Mouse (Mus musculus): Measurements from ENCODE around the gene Cers1. TPM values are rescaled to one million over a fixed set of nuclear protein-coding genes. Genes with fewer than 3 reads are reported as not detected.

Cers1 gene
- 1 to 10 TPM; 1.8 to 2.2 TPM for total RNA-seq (2021)
- long read RNA-seq, experiment 1, partial matches to known transcripts, result 4 of 5 reads
- long read RNA-seq, experiment 1, other reads (novel, unspliced or antisense), result 0 of 5 reads
- long read RNA-seq, experiment 2, partial matches to known transcripts, result 0 of 3 reads
- long read RNA-seq, experiment 2, other reads (novel, unspliced or antisense), result 0 of 3 reads

- DNase-seq, result peak; percentile 72 to 81
These were observed at the start of gene Cers1 for GRCm38 (mm10) chr8:70315624-70316510. Gene Cers1, plus strand, starts transcription at chr8:70315775.

DNA sequence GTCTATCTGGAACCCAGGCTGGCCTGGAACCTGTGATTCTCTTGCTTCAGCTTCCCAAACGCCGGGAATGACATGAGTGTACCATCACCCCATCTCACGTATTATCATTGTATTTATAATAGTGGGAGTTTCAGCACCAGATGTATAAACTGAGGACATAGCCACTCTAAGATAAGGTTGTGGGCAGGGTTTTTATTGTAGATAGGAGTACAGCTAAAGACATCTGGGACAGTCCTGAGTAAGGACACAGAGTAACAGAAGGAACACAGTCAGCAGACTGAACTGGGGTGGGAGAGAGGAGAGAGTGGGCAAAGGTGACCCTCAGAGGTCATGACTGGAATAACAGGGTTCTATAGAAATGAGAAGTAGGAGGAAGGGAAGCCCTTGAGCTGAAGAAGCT is 47.9 kb upstream of the Cers1 start:
- DNase-seq, result no peak

- DNase-seq, result no peak
These were observed 47.3 kb upstream of the Cers1 start for GRCm38 (mm10) chr8:70268311-70268710.

- DNase-seq, result peak in 1 of 2 experiments; percentile 54
These were observed 46.6 kb upstream of the Cers1 start for GRCm38 (mm10) chr8:70268799-70269565.

DNA sequence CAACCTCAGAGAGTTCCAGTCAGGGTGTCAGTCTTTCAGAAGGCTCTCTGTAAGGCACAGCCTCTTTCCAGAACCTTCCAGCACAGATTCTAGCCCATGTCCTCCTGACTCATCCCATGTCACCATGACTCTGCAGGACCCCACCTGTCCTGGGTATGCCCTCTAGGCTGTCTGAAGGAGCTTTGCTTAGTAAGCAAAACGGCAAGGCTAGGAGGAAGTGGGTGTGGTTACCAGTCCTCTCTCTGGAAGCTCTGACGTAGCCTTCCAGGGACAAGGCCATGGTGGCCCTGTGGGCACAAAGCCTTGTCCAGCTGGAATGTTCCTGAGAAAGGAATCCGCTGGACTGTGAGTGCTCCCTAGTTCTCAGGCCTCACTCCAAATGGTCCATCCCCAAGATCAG is 42.6 kb upstream of the Cers1 start:
- DNase-seq, result peak; percentile 71 to 77

DNA sequence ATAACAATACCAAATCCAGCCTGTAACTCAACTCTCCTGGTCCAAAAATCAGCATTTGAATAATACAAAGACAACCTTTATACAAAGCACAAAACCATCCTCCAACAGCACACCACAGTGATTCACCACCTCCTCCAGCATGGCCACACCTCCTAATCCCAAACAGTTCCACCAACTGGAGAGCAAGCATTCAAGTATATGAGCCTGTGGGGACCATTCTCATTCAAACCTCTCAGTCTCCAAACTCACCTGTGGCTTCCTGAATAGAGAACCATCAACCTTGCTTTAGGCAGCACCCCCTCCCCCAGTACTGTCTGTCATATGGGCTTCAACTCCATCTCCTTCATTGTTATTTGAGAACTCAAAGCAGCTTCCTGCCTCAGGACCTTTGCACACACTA is 41.2 kb upstream of the Cers1 start:
- DNase-seq, result no peak

DNA sequence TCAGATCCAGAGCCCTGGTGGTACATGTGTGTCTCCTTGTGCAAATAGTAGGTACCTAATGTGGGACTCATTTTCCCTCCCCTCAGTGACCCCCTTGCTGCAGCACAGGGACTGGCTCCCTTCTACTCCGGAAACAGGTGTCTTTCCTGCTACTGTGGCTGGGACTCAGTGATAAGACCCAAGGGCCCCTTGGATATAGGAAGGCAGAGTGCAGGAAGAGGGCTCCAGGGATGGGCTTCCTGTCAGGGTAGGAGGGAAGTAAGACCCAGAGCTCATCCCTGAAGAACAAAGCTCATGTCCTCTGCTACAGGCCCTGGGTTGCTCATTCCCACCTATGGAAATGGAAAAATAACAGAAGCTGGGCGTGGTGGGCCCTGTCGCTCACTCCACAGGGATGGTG is 39.1 kb upstream of the Cers1 start:
- DNase-seq, result peak; percentile 25 to 35

DNA sequence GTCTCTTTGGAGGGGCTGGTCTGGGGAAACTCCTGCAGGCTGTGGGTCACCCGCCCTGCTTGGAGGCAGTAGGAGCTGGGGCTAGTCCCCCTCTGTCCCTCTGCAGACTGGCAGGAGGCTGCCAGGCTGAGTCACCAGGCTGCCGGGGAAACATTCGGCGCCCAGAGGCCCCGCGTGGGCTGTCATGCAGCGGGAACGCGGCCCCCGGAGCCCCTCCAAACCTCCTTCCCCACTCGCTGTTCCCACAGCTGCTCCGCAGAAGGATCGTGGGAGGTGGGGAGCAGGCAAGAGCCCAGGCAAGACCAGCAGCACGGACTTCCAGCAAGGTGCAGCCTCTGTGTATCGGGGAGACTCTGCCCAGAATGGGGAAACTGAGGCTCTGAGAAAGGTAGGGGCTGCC is 37.4 kb upstream of the Cers1 start:
- peak in 1 of 2 experiments; percentile 25 for DNase-seq

- no peak for DNase-seq
These were observed 36.3 kb upstream of the Cers1 start for GRCm38 (mm10) chr8:70279266-70279665.

DNA sequence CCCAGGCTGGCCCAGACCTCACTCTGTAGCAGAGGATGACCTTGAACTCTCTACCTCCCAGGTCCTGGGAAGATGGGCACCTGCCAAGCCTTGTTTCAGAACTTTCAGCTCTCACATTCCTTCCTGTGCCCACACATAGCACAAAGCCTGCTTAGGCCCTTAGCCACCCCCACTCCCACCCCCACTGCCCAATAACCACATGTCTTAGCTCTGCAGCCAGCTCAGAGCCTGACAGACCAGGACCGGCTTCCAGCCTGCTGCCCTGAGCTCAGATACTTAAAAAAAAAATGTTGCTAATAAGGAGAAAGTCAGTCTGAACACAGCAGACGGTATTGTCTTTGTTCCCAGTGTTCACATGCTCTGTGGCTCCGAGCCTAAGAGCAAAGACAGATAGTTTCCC is 34.6 kb upstream of the Cers1 start:
- no peak for DNase-seq

DNA sequence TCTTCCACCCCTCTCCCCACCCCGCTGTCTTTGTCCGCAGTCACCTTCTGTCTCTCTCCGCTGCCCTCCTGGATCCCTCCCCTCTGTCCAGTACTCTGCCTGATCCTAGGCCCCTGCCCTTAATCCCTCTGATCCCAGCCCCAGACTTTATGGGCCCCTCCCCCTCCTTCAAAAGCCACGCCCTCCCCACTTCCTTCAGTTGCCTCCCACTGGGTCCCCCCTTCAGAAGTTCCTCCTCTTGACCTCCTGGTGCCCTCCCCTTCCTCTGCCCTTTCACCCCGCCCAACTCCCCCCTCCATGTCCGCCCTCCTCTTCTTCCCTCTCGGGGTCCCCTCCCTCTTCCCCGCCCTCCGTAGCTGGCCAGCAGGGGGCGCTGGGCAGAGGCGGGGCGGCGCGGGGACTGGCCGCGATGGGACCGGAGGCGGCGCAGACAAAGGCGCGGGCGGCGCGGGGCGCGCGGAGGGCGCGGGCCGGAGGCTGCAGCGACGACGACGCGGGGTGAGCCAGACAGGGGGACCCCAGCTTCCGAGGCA is 32.9 kb upstream of the Cers1 start, which contains the start of gene Homer3:
Gene Homer3, plus strand, starts transcription at position 225 of the 533 bp plus-strand sequence.
- peak; percentile 92 to 94 for DNase-seq

DNA sequence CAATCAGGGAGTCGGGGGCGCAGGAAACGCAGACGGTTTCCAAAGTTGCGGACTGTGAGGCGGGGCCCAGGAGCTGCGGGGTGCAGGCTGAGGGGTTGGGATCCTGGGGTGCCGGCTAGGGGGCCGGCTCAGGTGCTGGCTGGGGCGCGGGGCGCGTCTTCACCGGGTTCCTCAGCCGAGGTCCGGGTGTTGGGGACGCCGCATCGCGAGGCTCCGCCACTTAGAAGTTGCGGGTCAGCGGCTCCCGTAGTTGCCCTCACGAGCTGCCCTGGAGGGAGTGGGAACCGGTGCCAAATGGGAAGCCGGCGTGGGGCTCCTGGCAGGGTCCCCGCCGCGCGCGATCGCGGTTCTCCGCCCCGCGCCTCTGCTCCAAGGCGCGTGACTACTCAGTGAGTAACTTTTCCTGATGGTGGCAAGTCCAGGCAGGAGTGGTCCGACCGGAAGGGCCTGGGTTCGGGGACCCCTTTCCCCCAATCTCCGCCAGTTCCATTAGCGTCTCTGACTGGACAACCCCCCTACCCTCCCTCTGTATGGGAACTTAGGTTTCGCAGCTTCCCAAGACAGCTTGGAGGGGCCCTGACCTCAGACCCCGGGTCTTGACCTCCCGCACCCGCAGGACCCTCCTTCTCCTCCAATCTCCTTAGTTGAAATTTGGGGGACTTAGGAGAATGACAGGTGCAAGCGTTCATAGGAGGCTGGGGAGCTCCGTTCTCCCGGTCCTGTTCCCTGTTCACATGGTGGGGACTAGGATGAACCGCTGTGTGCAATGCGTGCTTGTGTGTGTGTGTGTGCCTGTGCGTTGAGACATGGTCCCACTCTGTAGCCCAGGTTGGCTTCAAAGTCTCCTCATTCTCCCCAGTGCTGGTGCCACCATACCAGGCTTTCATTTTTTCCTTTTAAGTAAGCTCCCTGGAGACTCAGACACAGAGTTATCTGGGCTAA is 32.2 kb upstream of the Cers1 start:
- peak; percentile 44 to 56 for DNase-seq

DNA sequence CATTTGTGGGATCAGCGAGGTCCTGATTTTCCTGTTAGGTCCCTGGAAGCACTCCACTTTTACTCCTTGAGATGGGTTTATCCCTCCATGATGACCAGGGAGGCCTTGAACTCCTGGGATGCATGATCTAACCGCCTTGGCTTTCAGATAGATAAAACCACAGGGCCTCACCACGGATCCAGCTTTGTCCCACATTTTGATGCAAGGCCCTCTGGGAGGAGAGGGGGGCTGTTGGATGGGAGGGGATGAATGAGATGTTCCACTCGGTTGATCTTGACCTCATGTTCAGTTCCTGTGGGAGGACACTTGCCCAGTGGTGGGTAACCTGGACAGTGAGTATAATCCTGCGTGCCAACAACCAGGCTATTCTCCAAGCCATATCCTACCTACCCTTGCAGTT is 31.2 kb upstream of the Cers1 start:
- DNase-seq, result no peak

- no peak for DNase-seq
These were observed 30.3 kb upstream of the Cers1 start for GRCm38 (mm10) chr8:70285304-70285703.

DNA sequence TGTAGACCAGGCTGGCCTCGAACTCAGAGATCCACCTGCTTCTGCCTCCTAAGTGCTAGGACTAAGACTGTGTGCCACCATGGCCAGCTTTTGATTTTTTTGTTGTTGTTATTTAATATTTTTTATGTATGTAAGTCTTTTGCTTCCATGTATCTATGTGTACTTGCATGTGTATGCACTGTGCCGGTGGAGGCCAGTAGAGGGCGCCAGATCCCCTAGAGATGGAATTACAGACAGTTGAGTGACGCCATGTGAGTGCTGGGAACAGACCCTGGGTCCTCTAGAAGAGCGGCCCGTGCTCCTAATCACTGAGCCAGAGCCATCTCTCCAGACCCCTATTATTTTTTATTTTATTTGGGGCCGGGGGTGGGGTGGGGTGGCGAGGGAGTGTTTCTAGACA is 28.8 kb upstream of the Cers1 start:
- no peak for DNase-seq

- no peak for DNase-seq
These were observed 21.6 kb upstream of the Cers1 start for GRCm38 (mm10) chr8:70293988-70294405.

GRCm38 (mm10) chr8:70300881-70301280 is 14.7 kb upstream of the Cers1 start:
- no peak for DNase-seq

GRCm38 (mm10) chr8:70302358-70302890 is 13.2 kb upstream of the Cers1 start, which contains the start of the genes Ddx49 and Cope:
Gene Ddx49, minus strand, starts transcription at chr8:70302489.
Gene Cope, plus strand, starts transcription at chr8:70302518.
- DNase-seq, result peak; percentile 94 to 95

DNA sequence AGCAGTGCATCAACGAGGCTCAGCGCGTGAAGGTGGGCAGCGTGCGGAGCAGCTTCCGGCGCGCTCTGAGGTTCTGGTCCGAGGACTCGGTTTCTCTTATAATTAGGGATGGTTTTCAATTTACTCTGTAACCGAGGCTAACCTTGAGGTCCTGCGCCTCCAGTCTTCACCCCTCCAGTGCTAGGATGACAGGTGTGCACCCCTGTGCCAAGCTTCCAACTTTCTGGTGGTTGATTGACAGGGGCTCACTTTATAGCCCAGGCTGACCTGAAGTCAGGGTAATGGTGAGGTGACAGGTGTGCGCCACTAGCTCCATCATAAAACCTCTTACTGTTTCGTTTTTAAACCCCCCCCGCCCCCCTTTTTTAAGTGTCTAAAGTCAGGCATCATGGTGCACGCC is 12.7 kb upstream of the Cers1 start:
- no peak for DNase-seq

DNA sequence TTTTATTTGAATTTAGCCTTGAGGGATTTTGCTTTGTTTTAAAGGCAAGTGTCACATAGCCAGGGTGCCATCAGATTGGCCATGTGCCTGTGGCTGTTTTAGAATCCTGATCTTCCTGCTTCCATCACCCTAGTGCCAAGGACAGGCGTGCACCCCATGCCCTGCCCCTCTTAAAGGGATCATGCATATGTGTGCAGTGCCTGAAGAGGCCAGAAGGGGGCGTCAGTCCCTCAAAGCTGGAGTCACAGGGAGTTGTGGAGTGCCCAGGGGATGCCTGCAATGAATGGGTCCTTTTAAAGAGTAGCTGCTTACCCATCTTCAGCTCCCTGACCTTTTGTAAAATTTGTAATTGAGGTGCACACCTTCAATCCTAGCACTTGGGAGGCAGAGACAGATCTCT is 6.3 kb upstream of the Cers1 start:
- no peak for DNase-seq

- DNase-seq, result no peak
These were observed 2.2 kb upstream of the Cers1 start for GRCm38 (mm10) chr8:70313399-70313798.
